Mouse (Mus musculus) forebrain, embryonic 12.5 days (tissue): ENCODE measurements around the gene Psmd6. TPM values are rescaled to one million over a fixed set of nuclear protein-coding genes. Genes with fewer than 3 reads are reported as not detected.

Experiments used
- ATAC-seq: fragments of 200-750 bp; cut with Nextera tagmentation; 2 replicates; pipeline ENCODE4 v1.8.0; 2017; ENCODE audit warnings: moderate TSS enrichment; ENCODE audit not compliant: low FRiP score
- H3K27ac ChIP-seq: fragments of 300-500 bp; sonication (generic); 2 replicates; pipeline ENCODE4 v1.5.1; 2016; ENCODE audit warnings: mild to moderate bottlenecking
- H3K27me3 ChIP-seq: fragments of 300-500 bp; sonication (generic); 2 replicates; pipeline ENCODE4 v1.6.1; 2016; ENCODE audit warnings: mild to moderate bottlenecking
- H3K36me3 ChIP-seq: fragments of 300-500 bp; sonication (generic); replicated peaks from 2 replicates; pipeline ENCODE4 v1.6.1; 2016; ENCODE audit warnings: mild to moderate bottlenecking
- H3K4me1 ChIP-seq: fragments of 300-500 bp; sonication (generic); 2 replicates; pipeline ENCODE4 v1.6.1; 2016
- H3K4me2 ChIP-seq: fragments of 300-500 bp; sonication (generic); 2 replicates; pipeline ENCODE4 v1.6.1; 2016; ENCODE audit warnings: mild to moderate bottlenecking, moderate library complexity
- H3K4me3 ChIP-seq: fragments of 300-500 bp; sonication (generic); replicated peaks from 2 replicates; pipeline ENCODE4 v1.5.1; 2016; ENCODE audit warnings: mild to moderate bottlenecking
- H3K9ac ChIP-seq: fragments of 300-500 bp; sonication (generic); 2 replicates; pipeline ENCODE4 v1.6.1; 2016; ENCODE audit warnings: mild to moderate bottlenecking
- H3K9me3 ChIP-seq: fragments of 300-500 bp; sonication (generic); 2 replicates; pipeline ENCODE4 v1.6.1; 2016
- WGBS: fragments of 180-500 bp; shearing (Covaris S2); methylation state at CpG from one replicate; pipeline ENCODE4 v1.1.7; 2016; 5-methylcytosine and 5-hydroxymethylcytosine counted together
- polyA plus RNA-seq: library from polyadenylated mRNA; unstranded; fragments of >200 nt; fragmentation: Nextera tagmentation; extraction: Ambion mirVana; gene quantifications from 2 replicates; pipeline ENCODE4 v1.2.1, GENCODE M21; 2016

Gene Psmd6
- polyA plus RNA-seq = 292 TPM in 2 replicates

- no peaks in the 10 kb centered on the region for H3K27me3 ChIP-seq
- H3K4me1 ChIP-seq = peaks cover 15% of the 10 kb centered on the region
- peaks cover 36% of the 10 kb centered on the region for H3K36me3 ChIP-seq
- peak; percentile 97 for ATAC-seq
- WGBS = 1% methylated on average over 68 of the region's 68 CpGs
- peak within 1 kb of the TSS; percentile 96 for H3K4me3 ChIP-seq
- peak within 1 kb of the TSS; percentile 80 for H3K27ac ChIP-seq
- H3K9me3 ChIP-seq = no peaks in the 10 kb centered on the region
- H3K9ac ChIP-seq = peak within 1 kb of the TSS; percentile 98
- peak within 1 kb of the TSS; percentile 89 for H3K4me2 ChIP-seq
These were observed at the start of gene Psmd6 for GRCm38 (mm10) chr14:14120230-14121096. Psmd6 (minus strand) TSS chr14:14120984.

- ATAC-seq = no peak
- H3K27me3 ChIP-seq = no peaks in the 10 kb centered on the region
- H3K9ac ChIP-seq = no peak overlapping the region
- no peak overlapping the region for H3K4me3 ChIP-seq
- H3K4me2 ChIP-seq = no peak overlapping the region
- no peak overlapping the region for H3K27ac ChIP-seq
- H3K4me1 ChIP-seq = no peaks in the 10 kb centered on the region
- peaks cover 50% of the 10 kb centered on the region for H3K36me3 ChIP-seq
- 75% methylated on average over 4 of the region's 4 CpGs for WGBS
- no peaks in the 10 kb centered on the region for H3K9me3 ChIP-seq
These were observed 10.1 kb downstream of the Psmd6 start for GRCm38 (mm10) chr14:14110710-14111109.

- H3K4me3 ChIP-seq = no peak overlapping the region
- H3K4me1 ChIP-seq = no peaks in the 10 kb centered on the region
- no peak overlapping the region for H3K9ac ChIP-seq
- ATAC-seq = no peak
- peaks cover 36% of the 10 kb centered on the region for H3K36me3 ChIP-seq
- no peak overlapping the region for H3K27ac ChIP-seq
- H3K9me3 ChIP-seq = no peaks in the 10 kb centered on the region
- no peak overlapping the region for H3K4me2 ChIP-seq
- WGBS = 73% methylated on average over 2 of the region's 2 CpGs
- H3K27me3 ChIP-seq = no peaks in the 10 kb centered on the region
These were observed 15.9 kb downstream of the Psmd6 start for GRCm38 (mm10) chr14:14104930-14105318.

- Histone ChIP-seq H3K27ac (no peak overlapping the region), H3K4me3 (no peak overlapping the region), H3K36me3 (peaks cover 42% of the 10 kb centered on the region), H3K27me3 (no peaks in the 10 kb centered on the region), H3K9me3 (no peaks in the 10 kb centered on the region), H3K9ac (no peak overlapping the region), H3K4me1 (no peaks in the 10 kb centered on the region), H3K4me2 (no peak overlapping the region)
- ATAC-seq = peak; percentile 36; the same call in 1 of the 2 replicates
- WGBS = 78% methylated on average over 13 of the region's 13 CpGs
These were observed 16.4 kb downstream of the Psmd6 start for GRCm38 (mm10) chr14:14104213-14104929.

- H3K4me2 ChIP-seq = no peak overlapping the region
- no peak for ATAC-seq
- no peak overlapping the region for H3K27ac ChIP-seq
- no peaks in the 10 kb centered on the region for H3K27me3 ChIP-seq
- no peaks in the 10 kb centered on the region for H3K9me3 ChIP-seq
- H3K4me3 ChIP-seq = no peak overlapping the region
- H3K9ac ChIP-seq = no peak overlapping the region
- WGBS = 89% methylated on average over 9 of the region's 9 CpGs
- peaks cover 58% of the 10 kb centered on the region for H3K36me3 ChIP-seq
- H3K4me1 ChIP-seq = no peaks in the 10 kb centered on the region
These were observed 19.5 kb downstream of the Psmd6 start for GRCm38 (mm10) chr14:14101296-14101695.

- WGBS = 93% methylated on average over 8 of the region's 8 CpGs
- Histone ChIP-seq H3K4me2 (no peak overlapping the region), H3K4me1 (no peaks in the 10 kb centered on the region), H3K27ac (no peak overlapping the region), H3K27me3 (no peaks in the 10 kb centered on the region), H3K36me3 (peaks cover 63% of the 10 kb centered on the region), H3K4me3 (no peak overlapping the region), H3K9ac (no peak overlapping the region), H3K9me3 (no peaks in the 10 kb centered on the region)
- no peak for ATAC-seq
These were observed 20.0 kb downstream of the Psmd6 start for GRCm38 (mm10) chr14:14100773-14101280.

GRCm38 (mm10) chr14:14098330-14098980 is 22.3 kb downstream of the Psmd6 start:
- H3K9me3 ChIP-seq = no peaks in the 10 kb centered on the region
- no peak overlapping the region for H3K9ac ChIP-seq
- H3K27me3 ChIP-seq = no peaks in the 10 kb centered on the region
- no peak overlapping the region for H3K4me3 ChIP-seq
- no peak overlapping the region for H3K4me2 ChIP-seq
- ATAC-seq = peak; percentile 79
- peaks cover 54% of the 10 kb centered on the region for H3K36me3 ChIP-seq
- WGBS = 30% methylated on average over 10 of the region's 10 CpGs
- no peak overlapping the region for H3K27ac ChIP-seq
- H3K4me1 ChIP-seq = peaks cover 6% of the 10 kb centered on the region

- peaks cover 6% of the 10 kb centered on the region for H3K4me1 ChIP-seq
- H3K27ac ChIP-seq = no peak overlapping the region
- no peak overlapping the region for H3K4me2 ChIP-seq
- no peak overlapping the region for H3K9ac ChIP-seq
- no peaks in the 10 kb centered on the region for H3K27me3 ChIP-seq
- no peak for ATAC-seq
- no peaks in the 10 kb centered on the region for H3K9me3 ChIP-seq
- WGBS = 95% methylated on average over 6 of the region's 6 CpGs
- no peak overlapping the region for H3K4me3 ChIP-seq
- H3K36me3 ChIP-seq = peaks cover 33% of the 10 kb centered on the region
These were observed 30.2 kb downstream of the Psmd6 start for GRCm38 (mm10) chr14:14090571-14090970.

GRCm38 (mm10) chr14:14088016-14088791 is 32.6 kb downstream of the Psmd6 start:
- Histone ChIP-seq H3K9me3 (no peaks in the 10 kb centered on the region), H3K9ac (no peak overlapping the region), H3K4me1 (no peaks in the 10 kb centered on the region), H3K4me3 (no peak overlapping the region), H3K27me3 (no peaks in the 10 kb centered on the region), H3K36me3 (peaks cover 32% of the 10 kb centered on the region), H3K4me2 (no peak overlapping the region), H3K27ac (no peak overlapping the region)
- no peak for ATAC-seq
- WGBS = 93% methylated on average over 9 of the region's 9 CpGs

GRCm38 (mm10) chr14:14087348-14087747 is 33.4 kb downstream of the Psmd6 start:
- Histone ChIP-seq H3K4me3 (no peak overlapping the region), H3K9me3 (no peaks in the 10 kb centered on the region)
- 84% methylated on average over 6 of the region's 6 CpGs for WGBS

GRCm38 (mm10) chr14:14086711-14087263 is 34.0 kb downstream of the Psmd6 start:
- Histone ChIP-seq H3K36me3 (peaks cover 19% of the 10 kb centered on the region), H3K4me1 (no peaks in the 10 kb centered on the region), H3K9ac (no peak overlapping the region), H3K27me3 (no peaks in the 10 kb centered on the region), H3K4me3 (no peak overlapping the region), H3K27ac (no peak overlapping the region), H3K9me3 (no peaks in the 10 kb centered on the region), H3K4me2 (no peak overlapping the region)
- no peak for ATAC-seq
- 88% methylated on average over 4 of the region's 4 CpGs for WGBS

More at GRCm38 (mm10) chr14:14087348-14087747, 33.4 kb downstream of the Psmd6 start:
- ATAC-seq = no peak
- Histone ChIP-seq H3K27me3 (no peaks in the 10 kb centered on the region), H3K4me1 (no peaks in the 10 kb centered on the region), H3K27ac (no peak overlapping the region), H3K9ac (no peak overlapping the region), H3K36me3 (peaks cover 23% of the 10 kb centered on the region), H3K4me2 (no peak overlapping the region)
